Mouse (Mus musculus) duodenum, adult 2 months (tissue): Measurements from ENCODE around the gene Akap5. TPM values are rescaled to one million over a fixed set of nuclear protein-coding genes. Genes with fewer than 3 reads are reported as not detected.

ENCODE experiments used
- polyA plus RNA-seq: library from polyadenylated mRNA; depleted of rRNA; stranded (reverse); fragments of >200 nt; gene quantifications from 2 replicates; pipeline ENCODE4 v1.2.3, GENCODE M21; 2012; ENCODE audit warnings: low replicate concordance; rRNA removed

Gene Akap5
- 0.04 and 0.05 TPM in 2 replicates for polyA plus RNA-seq

GRCm38 (mm10) chr12:76324679-76325431 lies at the start of gene Akap5:
Akap5 (plus strand) TSS chr12:76324891.

DNA sequence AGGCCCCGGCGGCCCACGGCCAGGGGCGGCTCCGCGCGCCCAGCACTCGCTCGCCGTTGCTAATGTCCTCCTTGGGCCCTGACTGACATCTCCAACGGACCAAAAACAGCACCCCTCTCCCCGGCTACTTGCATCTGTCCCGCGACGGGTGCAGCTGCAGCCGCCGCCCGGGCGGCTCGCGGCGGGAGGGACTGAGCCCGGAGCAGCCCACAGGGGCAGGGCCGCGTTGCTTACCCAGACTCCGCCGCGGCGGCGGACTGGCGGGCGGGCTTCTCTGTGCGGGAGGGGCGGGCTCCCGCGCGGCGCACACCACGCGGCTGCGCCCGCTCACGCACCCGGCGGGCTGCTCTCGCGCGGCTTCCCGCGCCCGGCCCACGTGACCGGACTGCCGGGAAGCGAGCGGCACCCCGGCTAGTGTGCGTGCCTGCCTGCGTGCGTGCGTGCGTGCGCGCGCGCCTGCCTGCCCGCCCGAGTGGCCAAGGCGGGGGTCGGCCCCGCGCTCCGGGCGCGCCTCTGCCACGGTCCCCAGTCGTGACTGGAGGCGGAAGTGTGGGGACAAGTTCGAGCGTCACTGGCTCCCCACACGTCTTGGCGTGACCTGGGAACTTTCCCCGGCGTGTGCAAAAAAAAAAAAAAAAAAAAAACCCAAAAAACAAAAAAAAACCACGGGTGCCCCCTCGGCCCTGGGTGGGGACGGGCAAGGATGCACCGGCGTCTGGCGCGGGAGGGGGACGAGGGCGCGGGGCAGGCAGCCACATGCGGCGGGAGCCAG lies 44.7 kb downstream of the Akap5 start, which contains the start of gene Zbtb25:
TSS of gene Zbtb25 (minus strand) at position 397 of the 772 bp plus-strand sequence.

GRCm38 (mm10) chr12:76369978-76370830 lies 45.5 kb downstream of the Akap5 start, which contains the start of gene Zbtb1:
Zbtb1 (plus strand) TSS chr12:76370266.

Other genes starting within 250 kb of the Akap5 start
- gene Esr2, start 147.6 kb upstream of the Akap5 start, polyA plus RNA-seq = not detected in 2 replicates
- not detected in 2 replicates for gene Tex21, start 78.1 kb upstream of the Akap5 start, polyA plus RNA-seq
- gene Mthfd1, start 69.6 kb upstream of the Akap5 start, polyA plus RNA-seq = 11.8 and 13.2 TPM in 2 replicates
- 1.7 and 2.2 TPM in 2 replicates for gene Zbtb25, start 44.7 kb downstream of the Akap5 start, polyA plus RNA-seq
- gene Zbtb1, start 45.4 kb downstream of the Akap5 start, polyA plus RNA-seq = 0.70 and 1.1 TPM in 2 replicates
- 4.5 and 5.9 TPM in 2 replicates for gene Hspa2, start 79.3 kb downstream of the Akap5 start, polyA plus RNA-seq
- gene Ppp1r36, start 92.6 kb downstream of the Akap5 start, polyA plus RNA-seq = not detected in 2 replicates
- gene Plekhg3, start 206.0 kb downstream of the Akap5 start, polyA plus RNA-seq = 11.6 and 15.9 TPM in 2 replicates